Mouse (Mus musculus): ENCODE data around the gene Mrpl19. TPM values are rescaled to one million over a fixed set of nuclear protein-coding genes. Genes with fewer than 3 reads are reported as not detected.

Mrpl19 gene
- 20.1 TPM for polyA plus RNA-seq (2012; fragmentation: generic; extraction: Trizol)
- long read RNA-seq, experiment 1, full-length matches to known transcripts: 44 of 45 reads
- long read RNA-seq, experiment 1, partial matches to known transcripts: 0 of 45 reads
- long read RNA-seq, experiment 1, other reads (novel, unspliced or antisense): 1 of 45 reads
- long read RNA-seq, experiment 2, full-length matches to known transcripts: 64 of 73 reads
- long read RNA-seq, experiment 2, partial matches to known transcripts: 1 of 73 reads
- long read RNA-seq, experiment 2, other reads (novel, unspliced or antisense): 8 of 73 reads

GRCm38 (mm10) chr6:81965296-81966067, at the start of gene Mrpl19:
Gene Mrpl19 (minus strand): TSS chr6:81965958.
- Histone ChIP-seq H3K79me3 (ENCODE audit: low read depth) (peaks cover 7% of the 10 kb centered on the region), H3K79me2 (ENCODE audit: control insufficient read depth, insufficient read depth) (peaks cover 20% of the 10 kb centered on the region)

GRCm38 (mm10) chr6:82012392-82012791, 46.6 kb upstream of the Mrpl19 start:
- no peak overlapping the region for H3ac ChIP-seq (ENCODE audit: control insufficient read depth, insufficient read length, low read depth)
- no peak for TF ChIP-seq CEBPB (IDR thresholded peaks at IDR 0.05; ENCODE audit: low read depth)
- no peak for TF ChIP-seq CTCF (IDR thresholded peaks at IDR 0.05; ENCODE audit: control insufficient read depth, insufficient read depth, insufficient read length)
- no peak for TF ChIP-seq MYOG (IDR thresholded peaks at IDR 0.05; ENCODE audit: control insufficient read depth, extremely low read depth, insufficient read length)
- TF ChIP-seq USF1 (IDR thresholded peaks at IDR 0.05; ENCODE audit: low read depth): no peak

More at GRCm38 (mm10) chr6:81965296-81966067, at the start of gene Mrpl19:
- H3ac ChIP-seq (ENCODE audit: control insufficient read depth, insufficient read length, low read depth): peak within 1 kb of the TSS; percentile 88
- TF ChIP-seq CTCF (IDR thresholded peaks at IDR 0.05; ENCODE audit: control insufficient read depth, insufficient read depth, insufficient read length) (no peak), FOSL1 (IDR thresholded peaks at IDR 0.05; ENCODE audit: insufficient read depth, low read length, poor library complexity, severe bottlenecking) (no peak), MYOD1 (IDR thresholded peaks at IDR 0.05; ENCODE audit: control insufficient read depth, insufficient read length, low read depth) (no peak), MAX (IDR thresholded peaks at IDR 0.05) (no peak), CEBPB (IDR thresholded peaks at IDR 0.05; ENCODE audit: low read depth) (no peak), USF1 (IDR thresholded peaks at IDR 0.05; ENCODE audit: low read depth) (no peak), MYOG (IDR thresholded peaks at IDR 0.05; ENCODE audit: control insufficient read depth, extremely low read depth, insufficient read length) (no peak)
- peaks cover 7% of the 10 kb centered on the region for H3K27me3 ChIP-seq (ENCODE audit: control insufficient read depth, insufficient read depth, insufficient read length)
- H3K4me3 ChIP-seq (ENCODE audit: insufficient read depth, poor library complexity, severe bottlenecking): peak within 1 kb of the TSS; percentile 84
- H3K36me3 ChIP-seq (ENCODE audit: control insufficient read depth, insufficient read depth): peaks cover 34% of the 10 kb centered on the region

GRCm38 (mm10) chr6:81990049-81990810, 24.5 kb upstream of the Mrpl19 start:
- Histone ChIP-seq H3K79me2 (ENCODE audit: control insufficient read depth, insufficient read depth) (no peaks in the 10 kb centered on the region), H3K79me3 (ENCODE audit: low read depth) (no peaks in the 10 kb centered on the region), H3ac (ENCODE audit: control insufficient read depth, insufficient read length, low read depth) (no peak overlapping the region), H3K4me3 (ENCODE audit: insufficient read depth, poor library complexity, severe bottlenecking) (no peak overlapping the region), H3K36me3 (ENCODE audit: control insufficient read depth, insufficient read depth) (no peaks in the 10 kb centered on the region), H3K27me3 (ENCODE audit: control insufficient read depth, insufficient read depth, insufficient read length) (no peaks in the 10 kb centered on the region)
- TF ChIP-seq MYOG (IDR thresholded peaks at IDR 0.05; ENCODE audit: control insufficient read depth, extremely low read depth, insufficient read length) (no peak), CEBPB (IDR thresholded peaks at IDR 0.05; ENCODE audit: low read depth) (no peak), USF1 (IDR thresholded peaks at IDR 0.05; ENCODE audit: low read depth) (no peak), FOSL1 (IDR thresholded peaks at IDR 0.05; ENCODE audit: insufficient read depth, low read length, poor library complexity, severe bottlenecking) (no peak), MAX (IDR thresholded peaks at IDR 0.05) (no peak), MYOD1 (IDR thresholded peaks at IDR 0.05; ENCODE audit: control insufficient read depth, insufficient read length, low read depth) (no peak), CTCF (IDR thresholded peaks at IDR 0.05; ENCODE audit: control insufficient read depth, insufficient read depth, insufficient read length) (no peak)

More at GRCm38 (mm10) chr6:82012392-82012791, 46.6 kb upstream of the Mrpl19 start:
- Histone ChIP-seq H3K36me3 (ENCODE audit: control insufficient read depth, insufficient read depth) (no peaks in the 10 kb centered on the region), H3K4me3 (ENCODE audit: insufficient read depth, poor library complexity, severe bottlenecking) (no peak overlapping the region), H3K79me2 (ENCODE audit: control insufficient read depth, insufficient read depth) (no peaks in the 10 kb centered on the region), H3K27me3 (ENCODE audit: control insufficient read depth, insufficient read depth, insufficient read length) (no peaks in the 10 kb centered on the region), H3K79me3 (ENCODE audit: low read depth) (no peaks in the 10 kb centered on the region)

DNA sequence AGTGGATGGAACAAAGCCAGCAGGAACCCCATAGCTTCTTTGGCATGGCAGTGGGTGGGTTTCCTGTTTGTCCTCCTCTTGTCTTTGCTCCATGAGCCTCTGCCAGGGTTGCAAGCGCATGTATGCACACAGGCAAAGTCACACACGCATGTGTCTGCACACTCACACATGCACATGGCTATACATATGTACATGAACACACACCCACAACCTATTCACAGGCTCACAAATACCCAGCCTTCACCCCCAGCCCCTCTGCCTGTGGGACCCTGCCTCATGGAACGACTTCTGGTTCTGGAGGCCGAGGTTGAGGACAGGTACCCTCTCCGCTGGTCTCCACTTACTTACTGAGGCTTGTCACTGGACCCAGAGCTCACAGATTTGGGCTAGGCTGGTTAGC, 22.6 kb upstream of the Mrpl19 start:
- Histone ChIP-seq H3K4me3 (ENCODE audit: insufficient read depth, poor library complexity, severe bottlenecking) (no peak overlapping the region), H3K79me3 (ENCODE audit: low read depth) (no peaks in the 10 kb centered on the region), H3K79me2 (ENCODE audit: control insufficient read depth, insufficient read depth) (no peaks in the 10 kb centered on the region), H3K27me3 (ENCODE audit: control insufficient read depth, insufficient read depth, insufficient read length) (peaks cover 5% of the 10 kb centered on the region), H3K36me3 (ENCODE audit: control insufficient read depth, insufficient read depth) (no peaks in the 10 kb centered on the region), H3ac (ENCODE audit: control insufficient read depth, insufficient read length, low read depth) (no peak overlapping the region)
- TF ChIP-seq CEBPB (IDR thresholded peaks at IDR 0.05; ENCODE audit: low read depth) (no peak), MYOG (IDR thresholded peaks at IDR 0.05; ENCODE audit: control insufficient read depth, extremely low read depth, insufficient read length) (no peak), MYOD1 (IDR thresholded peaks at IDR 0.05; ENCODE audit: control insufficient read depth, insufficient read length, low read depth) (no peak), USF1 (IDR thresholded peaks at IDR 0.05; ENCODE audit: low read depth) (no peak), FOSL1 (IDR thresholded peaks at IDR 0.05; ENCODE audit: insufficient read depth, low read length, poor library complexity, severe bottlenecking) (no peak), CTCF (IDR thresholded peaks at IDR 0.05; ENCODE audit: control insufficient read depth, insufficient read depth, insufficient read length) (no peak), MAX (IDR thresholded peaks at IDR 0.05) (no peak)

DNA sequence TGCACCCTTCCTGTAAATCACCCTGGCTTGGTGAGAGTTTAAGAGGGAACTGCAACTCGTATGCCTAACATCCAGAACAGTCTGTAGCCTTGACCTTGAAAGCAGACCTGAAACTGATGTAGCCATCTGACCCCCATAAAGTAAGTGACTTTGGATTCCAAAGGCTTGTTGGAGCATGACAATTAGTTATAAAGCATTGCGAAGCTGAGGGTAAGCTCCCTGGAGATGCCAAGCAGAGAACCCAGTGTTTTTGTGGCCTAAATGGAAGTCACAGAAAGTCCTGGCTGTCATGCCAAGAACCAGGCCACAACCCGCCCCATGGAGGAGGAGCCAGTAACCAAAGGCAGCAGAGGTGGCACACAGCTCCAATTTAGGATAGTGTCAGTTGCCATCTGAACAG, 21.8 kb upstream of the Mrpl19 start:
- H3K79me3 ChIP-seq (ENCODE audit: low read depth): no peaks in the 10 kb centered on the region
- no peaks in the 10 kb centered on the region for H3K79me2 ChIP-seq (ENCODE audit: control insufficient read depth, insufficient read depth)
- H3K27me3 ChIP-seq (ENCODE audit: control insufficient read depth, insufficient read depth, insufficient read length): peaks cover 10% of the 10 kb centered on the region
- H3K36me3 ChIP-seq (ENCODE audit: control insufficient read depth, insufficient read depth): no peaks in the 10 kb centered on the region
- no peak overlapping the region for H3ac ChIP-seq (ENCODE audit: control insufficient read depth, insufficient read length, low read depth)
- TF ChIP-seq CTCF (IDR thresholded peaks at IDR 0.05; ENCODE audit: control insufficient read depth, insufficient read depth, insufficient read length): no peak
- TF ChIP-seq MYOD1 (IDR thresholded peaks at IDR 0.05; ENCODE audit: control insufficient read depth, insufficient read length, low read depth): no peak
- TF ChIP-seq FOSL1 (IDR thresholded peaks at IDR 0.05; ENCODE audit: insufficient read depth, low read length, poor library complexity, severe bottlenecking): no peak
- TF ChIP-seq MYOG (IDR thresholded peaks at IDR 0.05; ENCODE audit: control insufficient read depth, extremely low read depth, insufficient read length): no peak
- no peak for TF ChIP-seq MAX (IDR thresholded peaks at IDR 0.05)
- TF ChIP-seq USF1 (IDR thresholded peaks at IDR 0.05; ENCODE audit: low read depth): no peak
- TF ChIP-seq CEBPB (IDR thresholded peaks at IDR 0.05; ENCODE audit: low read depth): no peak
- no peak overlapping the region for H3K4me3 ChIP-seq (ENCODE audit: insufficient read depth, poor library complexity, severe bottlenecking)

Measured in C2C12 (cell line).